Mouse (Mus musculus): Measurements from ENCODE around the gene Stard7. TPM values are rescaled to one million over a fixed set of nuclear protein-coding genes. Genes with fewer than 3 reads are reported as not detected.

Gene Stard7
- polyA plus RNA-seq (2012; rRNA removed), result 106 and 109 TPM in 2 replicates

DNA sequence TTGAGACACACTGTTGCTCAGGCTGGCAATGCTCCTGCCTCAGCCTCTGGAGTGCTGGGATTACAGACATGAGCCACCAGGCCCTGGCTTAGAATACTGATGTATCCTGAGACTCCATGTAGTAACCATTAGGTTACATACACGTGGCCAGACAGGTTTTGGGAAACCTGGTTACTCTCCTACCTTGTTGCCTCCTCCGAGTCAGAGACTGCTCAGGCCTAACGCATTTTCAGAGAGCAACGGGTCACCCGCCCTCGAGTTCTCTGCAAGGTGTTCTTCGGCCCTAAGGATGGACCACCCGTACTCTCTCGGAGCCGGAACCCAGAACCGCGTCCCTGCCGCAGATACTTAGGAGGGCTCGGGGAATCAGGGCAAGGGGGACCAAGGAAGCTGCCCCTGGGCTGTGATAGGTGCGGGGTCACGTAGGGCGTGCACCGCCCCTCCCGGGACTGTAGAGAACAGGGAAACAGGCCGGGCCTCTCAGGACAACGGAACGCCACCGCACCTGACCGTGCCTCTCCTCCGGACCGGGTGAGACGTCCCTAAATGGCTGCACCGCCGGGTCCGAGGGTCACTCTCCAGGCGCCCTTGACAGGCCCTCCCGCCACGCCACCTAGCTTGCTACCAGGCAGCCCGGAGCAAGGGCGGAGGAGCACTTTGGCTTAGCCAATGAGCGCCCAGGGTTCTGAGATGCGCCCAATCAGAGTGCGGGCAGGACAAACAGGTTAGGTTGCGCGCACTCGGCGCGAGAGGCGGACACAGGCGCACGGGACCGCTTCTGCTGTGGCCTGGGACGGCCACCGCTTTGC, at the start of gene Stard7:
Gene Stard7 (plus strand): TSS at position 728 of the 809 bp plus-strand sequence.

DNA sequence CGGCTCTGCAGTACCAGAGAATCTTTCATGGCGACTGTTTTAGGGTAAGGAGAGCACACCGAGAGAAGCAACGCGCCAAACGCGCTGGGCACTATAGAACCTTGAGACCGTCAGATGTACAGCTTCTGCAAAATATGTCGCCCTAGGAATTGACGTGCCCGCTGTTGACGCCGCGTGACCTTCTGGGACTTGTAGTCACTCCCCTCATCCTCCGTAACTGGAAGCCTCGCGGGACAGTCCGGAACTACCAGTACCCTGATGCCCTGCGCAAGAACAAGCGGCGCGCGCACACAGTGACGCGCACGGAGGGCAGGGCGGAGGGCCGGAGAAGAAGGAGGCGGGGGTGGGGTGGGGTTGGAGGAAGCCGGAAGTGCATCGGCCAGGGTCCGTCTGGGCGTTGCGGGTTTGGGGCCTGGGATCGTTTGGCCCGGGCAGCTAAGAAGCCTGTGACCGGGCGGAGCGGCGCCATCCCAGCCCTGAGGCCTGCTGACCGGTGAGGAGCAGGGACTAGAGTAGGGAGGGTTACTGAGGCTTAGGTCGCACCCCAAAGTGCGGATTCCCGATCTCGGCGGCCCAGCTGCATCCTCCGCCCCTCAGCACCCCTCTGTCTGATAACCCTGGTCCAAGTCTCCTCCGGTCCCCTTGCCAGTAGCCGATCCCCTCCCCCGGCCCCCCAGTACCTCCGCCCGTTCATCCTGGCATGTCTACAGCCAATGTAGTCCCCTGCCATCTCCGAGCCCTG, 22.3 kb upstream of the Stard7 start, which contains the start of the genes Ciao1 and Tmem127:
Gene Ciao1 (minus strand): TSS at position 225 of the 742 bp plus-strand sequence.
Gene Tmem127 (plus strand): TSS at position 317 of the 742 bp plus-strand sequence.

DNA sequence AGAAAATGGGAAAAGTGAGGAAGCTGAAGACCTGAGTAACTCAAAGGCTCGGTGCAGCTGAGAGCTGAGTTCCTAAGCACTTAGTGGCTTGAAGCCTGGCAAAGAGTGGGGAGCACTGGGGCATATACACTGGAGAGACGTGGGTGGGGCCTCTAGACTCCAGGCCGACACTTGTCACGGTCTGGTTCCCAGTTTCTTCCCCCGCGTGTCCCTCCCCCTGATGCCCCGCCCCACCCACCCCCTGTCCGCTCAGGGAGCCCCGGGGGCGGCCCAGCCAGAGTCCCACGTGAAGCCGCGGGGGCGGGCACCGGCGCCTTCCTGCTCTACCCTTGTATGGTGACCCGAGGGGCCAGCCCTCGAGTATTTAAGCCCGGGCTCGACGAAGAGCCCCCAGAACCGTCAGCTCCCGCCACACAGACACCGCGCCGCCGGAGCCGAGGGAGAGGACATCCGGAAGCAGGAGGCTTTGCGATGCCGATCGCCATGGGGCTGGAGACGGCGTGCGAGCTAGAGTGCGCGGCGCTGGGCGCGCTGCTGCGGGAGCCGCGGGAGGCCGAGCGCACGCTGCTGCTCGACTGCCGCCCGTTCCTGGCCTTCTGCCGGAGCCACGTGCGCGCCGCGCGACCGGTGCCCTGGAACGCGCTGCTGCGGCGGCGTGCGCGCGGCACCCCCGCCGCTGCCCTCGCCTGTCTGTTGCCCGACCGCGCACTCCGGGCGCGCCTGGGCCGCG, 65.9 kb downstream of the Stard7 start, which contains the start of gene Dusp2:
Gene Dusp2 (plus strand): TSS at position 393 of the 730 bp plus-strand sequence.

DNA sequence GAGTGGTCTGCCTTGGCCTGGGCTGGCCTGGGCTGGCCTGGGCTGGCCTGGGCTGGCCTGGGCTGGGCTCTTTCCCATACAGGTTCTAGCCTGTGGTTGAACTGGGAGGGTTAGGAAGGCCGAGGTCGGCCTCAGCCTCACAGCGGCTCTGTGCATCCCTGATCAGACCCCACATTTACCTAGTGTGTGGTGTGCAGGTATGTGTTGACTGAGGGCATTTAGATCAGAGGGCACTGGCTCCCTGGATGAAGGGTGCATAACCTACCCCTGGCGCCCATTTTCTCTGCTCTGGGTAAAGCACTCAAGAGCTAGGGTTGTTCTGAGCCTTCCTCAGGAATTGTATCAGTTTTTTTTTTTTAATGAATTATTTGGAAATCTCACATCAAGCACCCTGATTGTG, 68.4 kb downstream of the Stard7 start, which contains the start of gene Astl:
Gene Astl (plus strand): TSS at position 224 of the 400 bp plus-strand sequence.

Other genes with a start within 250 kb of the Stard7 start
- gene Blvra, start 199.6 kb upstream of the Stard7 start, polyA plus RNA-seq (2012; rRNA removed), result 19.1 and 20.5 TPM in 2 replicates
- 10.7 and 12.8 TPM in 2 replicates for gene Ncaph, start 136.3 kb upstream of the Stard7 start, polyA plus RNA-seq (2012; rRNA removed)
- 6.7 and 7.0 TPM in 2 replicates for gene Itpripl1, start 126.8 kb upstream of the Stard7 start, polyA plus RNA-seq (2012; rRNA removed)
- gene 1810024B03Rik, start 61.9 kb upstream of the Stard7 start, polyA plus RNA-seq (2012; rRNA removed), result 0.90 and 0.98 TPM in 2 replicates
- 74.8 and 77.0 TPM in 2 replicates for gene Snrnp200, start 61.8 kb upstream of the Stard7 start, polyA plus RNA-seq (2012; rRNA removed)
- 62.8 and 64.7 TPM in 2 replicates for gene Ciao1, start 22.4 kb upstream of the Stard7 start, polyA plus RNA-seq (2012; rRNA removed)
- 57.8 and 71.0 TPM in 2 replicates for gene Tmem127, start 22.3 kb upstream of the Stard7 start, polyA plus RNA-seq (2012; rRNA removed)
- 9.7 and 10.0 TPM in 2 replicates for gene Dusp2, start 65.9 kb downstream of the Stard7 start, polyA plus RNA-seq (2012; rRNA removed)
- 0.03 TPM in 1 of 2 replicates, not detected in the other for gene Astl, start 68.4 kb downstream of the Stard7 start, polyA plus RNA-seq (2012; rRNA removed)
- 0.40 TPM in 2 replicates for gene Adra2b, start 93.0 kb downstream of the Stard7 start, polyA plus RNA-seq (2012; rRNA removed)
- 0.13 and 0.16 TPM in 2 replicates for gene Gpat2, start 155.0 kb downstream of the Stard7 start, polyA plus RNA-seq (2012; rRNA removed)
- 23.8 and 24.5 TPM in 2 replicates for gene Fahd2a, start 174.3 kb downstream of the Stard7 start, polyA plus RNA-seq (2012; rRNA removed)

Data from central nervous system, embryonic 18 days (tissue).